Mouse (Mus musculus) neural tube, embryonic 14.5 days (tissue): ENCODE data around the gene Sorcs1. TPM values are rescaled to one million over a fixed set of nuclear protein-coding genes. Genes with fewer than 3 reads are reported as not detected.

Experiments used
- ATAC-seq: fragments of 200-750 bp; cut with Nextera tagmentation; 2 replicates; pipeline ENCODE4 v1.8.0; 2017; ENCODE audit warnings: low read depth, mild to moderate bottlenecking, moderate TSS enrichment, moderate library complexity
- H3K27ac ChIP-seq: fragments of 300-500 bp; sonication (generic); 2 replicates; pipeline ENCODE4 v1.5.1; 2014; ENCODE audit warnings: low read depth, mild to moderate bottlenecking, control low read depth, low read length, moderate library complexity, mixed read lengths
- H3K27me3 ChIP-seq: fragments of 300-500 bp; sonication (generic); 2 replicates; pipeline ENCODE4 v1.6.1; 2014; ENCODE audit warnings: low read length; ENCODE audit not compliant: control insufficient read depth, insufficient read depth
- H3K36me3 ChIP-seq: fragments of 300-500 bp; sonication (generic); 2 replicates; pipeline ENCODE4 v1.6.1; 2014; ENCODE audit warnings: low read length, mixed read lengths; ENCODE audit not compliant: control insufficient read depth, insufficient read depth
- H3K4me1 ChIP-seq: fragments of 300-500 bp; sonication (generic); 2 replicates; pipeline ENCODE4 v1.6.1; 2014; ENCODE audit warnings: low read length; ENCODE audit not compliant: control insufficient read depth, insufficient read depth
- H3K4me2 ChIP-seq: fragments of 300-500 bp; sonication (generic); 2 replicates; pipeline ENCODE4 v1.6.1; 2014; ENCODE audit warnings: mild to moderate bottlenecking, low read depth, low read length, control low read depth
- H3K4me3 ChIP-seq: fragments of 300-500 bp; sonication (generic); 2 replicates; pipeline ENCODE4 v1.5.1; 2014; ENCODE audit warnings: low read depth, low read length, control low read depth, mixed read lengths
- H3K9ac ChIP-seq: fragments of 300-500 bp; sonication (generic); replicated peaks from 2 replicates; pipeline ENCODE4 v1.6.1; 2014; ENCODE audit warnings: low read depth, mild to moderate bottlenecking, control low read depth, low read length, mixed read lengths
- H3K9me3 ChIP-seq: fragments of 300-500 bp; sonication (generic); 2 replicates; pipeline ENCODE4 v1.6.1; 2016; ENCODE audit warnings: low read length; ENCODE audit not compliant: control insufficient read depth
- WGBS: fragments of 180-500 bp; shearing (Covaris S2); extraction: QIAGEN DNeasy Blood & Tissue Kit; methylation state at CpG from one replicate; pipeline ENCODE4 v1.1.7; 2014; 5-methylcytosine and 5-hydroxymethylcytosine counted together
- polyA plus RNA-seq: library from polyadenylated mRNA; unstranded; fragments of >200 nt; fragmentation: Nextera tagmentation; extraction: Ambion mirVana; gene quantifications from 2 replicates; pipeline ENCODE4 v1.2.1, GENCODE M21; 2014

Sorcs1 gene
- polyA plus RNA-seq, result 17.1 and 17.9 TPM in 2 replicates

DNA sequence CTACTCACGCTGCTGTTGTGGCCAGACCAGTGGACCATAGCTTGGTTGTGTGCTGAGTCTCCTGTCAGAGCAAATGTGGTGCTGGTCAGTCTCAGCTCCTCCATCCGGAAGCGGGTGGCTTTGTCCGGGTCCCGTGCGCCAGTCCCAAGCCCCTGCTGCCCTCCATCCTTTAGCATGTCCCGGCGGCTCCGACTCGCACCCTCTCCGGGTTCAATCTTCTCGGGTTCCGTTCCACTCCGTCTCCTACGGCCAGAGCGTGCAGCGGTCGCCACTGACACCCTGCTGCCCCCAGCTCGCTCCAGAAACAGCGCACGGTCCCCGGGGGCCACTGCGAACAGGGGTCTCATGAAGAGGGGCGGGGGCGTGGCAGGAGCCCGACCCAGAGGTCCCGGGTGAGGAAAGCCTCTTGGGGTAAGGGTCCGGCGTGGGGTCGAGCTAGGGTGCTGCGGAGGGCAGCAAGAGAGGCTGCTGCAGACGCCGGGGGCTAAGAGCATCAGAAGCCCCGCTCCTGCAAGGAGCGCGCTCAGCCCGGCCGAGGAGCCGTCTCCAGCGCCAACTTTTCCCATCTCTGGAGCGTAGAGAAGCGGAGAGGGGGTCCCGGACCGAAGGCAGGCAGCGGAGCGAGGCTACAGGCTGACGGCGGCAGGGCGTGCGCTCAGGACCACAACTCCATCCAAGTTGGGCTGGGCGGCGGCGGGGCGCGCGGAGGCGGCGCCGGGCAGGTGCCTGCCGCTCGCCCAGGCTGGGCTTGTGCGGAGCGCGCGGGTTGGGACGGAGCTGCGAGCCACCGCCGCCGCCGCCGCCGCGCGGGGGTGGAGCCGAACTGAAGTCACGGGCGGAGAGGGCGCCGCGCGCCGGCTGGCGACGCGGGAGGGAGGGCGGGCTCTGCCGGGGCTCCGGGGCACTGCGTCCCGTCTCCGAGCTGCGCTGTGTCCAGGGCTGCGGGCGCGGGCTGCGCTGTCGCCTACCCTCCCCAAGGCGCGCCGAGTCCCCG is at the start of gene Sorcs1:
TSS of gene Sorcs1 (minus strand) at position 744 of the 994 bp plus-strand sequence.
- Histone ChIP-seq H3K9me3 (no peaks in the 10 kb centered on the region), H3K9ac (peak within 1 kb of the TSS; percentile 68), H3K27me3 (no peaks in the 10 kb centered on the region), H3K36me3 (no peaks in the 10 kb centered on the region), H3K4me1 (no peaks in the 10 kb centered on the region), H3K4me3 (peak within 1 kb of the TSS; percentile 60), H3K27ac (peak within 1 kb of the TSS; percentile 69), H3K4me2 (peak within 1 kb of the TSS; percentile 76)
- peak; percentile 93 for ATAC-seq
- under 1% methylated on average over 83 of the region's 102 CpGs for WGBS

GRCm38 (mm10) chr19:50683277-50683676 is 4.8 kb upstream of the Sorcs1 start:
- no peaks in the 10 kb centered on the region for H3K27me3 ChIP-seq
- 70% methylated on average over 2 of the region's 2 CpGs for WGBS
- H3K4me1 ChIP-seq, result no peaks in the 10 kb centered on the region
- no peak overlapping the region for H3K4me2 ChIP-seq
- H3K9me3 ChIP-seq, result no peaks in the 10 kb centered on the region
- no peak overlapping the region for H3K4me3 ChIP-seq
- no peaks in the 10 kb centered on the region for H3K36me3 ChIP-seq
- no peak overlapping the region for H3K9ac ChIP-seq
- no peak for ATAC-seq
- H3K27ac ChIP-seq, result no peak overlapping the region

- Histone ChIP-seq H3K36me3 (no peaks in the 10 kb centered on the region), H3K27ac (peak overlapping the region; percentile 69), H3K9me3 (no peaks in the 10 kb centered on the region), H3K4me3 (peak overlapping the region; percentile 60), H3K9ac (peak overlapping the region; percentile 68), H3K27me3 (no peaks in the 10 kb centered on the region), H3K4me1 (no peaks in the 10 kb centered on the region), H3K4me2 (peak overlapping the region; percentile 76)
- peak; percentile 29; the same call in 1 of the 2 replicates for ATAC-seq
- WGBS, result 0% methylated on average over 2 of the region's 2 CpGs
Measured at GRCm38 (mm10) chr19:50678946-50679345, 500 bp upstream of the Sorcs1 start.

GRCm38 (mm10) chr19:50676578-50677524 is 1.6 kb downstream of the Sorcs1 start:
- no peaks in the 10 kb centered on the region for H3K4me1 ChIP-seq
- no peak overlapping the region for H3K27ac ChIP-seq
- no peaks in the 10 kb centered on the region for H3K36me3 ChIP-seq
- WGBS, result 34% methylated on average over 19 of the region's 19 CpGs
- 0 out of 2 replicates have a peak overlapping the region, but pooled peaks have one; percentile 68 for H3K9ac ChIP-seq
- H3K27me3 ChIP-seq, result no peaks in the 10 kb centered on the region
- no peak for ATAC-seq
- H3K9me3 ChIP-seq, result no peaks in the 10 kb centered on the region
- peak overlapping the region; percentile 60 for H3K4me3 ChIP-seq
- peak overlapping the region; percentile 76 for H3K4me2 ChIP-seq

GRCm38 (mm10) chr19:50674921-50675320 is 3.5 kb downstream of the Sorcs1 start:
- H3K27ac ChIP-seq, result no peak overlapping the region
- H3K9ac ChIP-seq, result no peak overlapping the region
- WGBS, result 89% methylated on average over 5 of the region's 5 CpGs
- H3K4me1 ChIP-seq, result no peaks in the 10 kb centered on the region
- H3K4me2 ChIP-seq, result no peak overlapping the region
- no peaks in the 10 kb centered on the region for H3K9me3 ChIP-seq
- H3K4me3 ChIP-seq, result no peak overlapping the region
- H3K36me3 ChIP-seq, result no peaks in the 10 kb centered on the region
- ATAC-seq, result no peak
- no peaks in the 10 kb centered on the region for H3K27me3 ChIP-seq

DNA sequence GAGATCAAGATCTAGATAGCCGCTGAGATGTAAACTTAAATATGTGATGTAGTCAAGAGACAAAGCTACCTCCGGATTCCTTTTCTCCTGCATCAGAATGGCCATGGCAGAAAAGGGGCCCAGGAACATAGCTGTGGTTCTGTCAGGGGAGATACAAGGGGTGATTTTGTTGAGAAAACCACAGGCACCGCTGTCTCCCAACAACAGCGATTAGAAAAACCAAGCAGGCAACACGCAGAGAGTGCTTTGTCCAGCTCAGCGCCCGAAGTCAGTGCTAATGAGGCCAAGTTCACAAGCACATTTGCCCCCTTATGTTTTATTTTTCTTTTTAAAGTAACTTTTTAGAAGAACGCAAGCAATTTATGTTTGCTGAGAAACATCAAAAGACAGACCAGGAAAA is 10.9 kb downstream of the Sorcs1 start:
- ATAC-seq, result no peak
- Histone ChIP-seq H3K27ac (no peak overlapping the region), H3K4me3 (no peak overlapping the region), H3K27me3 (no peaks in the 10 kb centered on the region), H3K9me3 (no peaks in the 10 kb centered on the region), H3K4me1 (no peaks in the 10 kb centered on the region), H3K4me2 (no peak overlapping the region), H3K9ac (no peak overlapping the region), H3K36me3 (no peaks in the 10 kb centered on the region)
- WGBS, result 59% methylated on average over 8 of the region's 8 CpGs

DNA sequence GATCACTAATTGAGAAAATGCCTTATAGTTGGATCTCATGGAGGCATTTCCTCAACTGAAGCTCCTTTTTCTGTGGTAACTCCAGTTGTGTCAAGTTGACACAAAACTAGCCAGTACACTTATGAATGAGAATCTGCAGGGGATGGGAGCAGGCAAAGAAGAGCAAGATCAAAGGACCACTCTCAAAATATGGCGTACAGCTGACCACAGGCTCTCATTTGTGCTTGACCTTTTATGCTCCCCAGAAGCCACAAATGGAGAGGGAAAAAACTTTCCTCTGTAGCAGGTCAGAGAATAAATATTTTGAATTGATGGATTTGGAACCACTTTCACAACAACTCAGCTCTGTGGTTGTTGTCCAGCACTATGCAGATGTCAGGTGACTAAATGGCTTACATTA is 14.1 kb downstream of the Sorcs1 start:
- Histone ChIP-seq H3K9ac (no peak overlapping the region), H3K4me3 (no peak overlapping the region), H3K36me3 (no peaks in the 10 kb centered on the region), H3K4me1 (no peaks in the 10 kb centered on the region), H3K27me3 (no peaks in the 10 kb centered on the region), H3K9me3 (no peaks in the 10 kb centered on the region), H3K4me2 (no peak overlapping the region), H3K27ac (no peak overlapping the region)
- ATAC-seq, result no peak
- 75% methylated on average over 1 of the region's 1 CpGs for WGBS

- H3K27ac ChIP-seq, result no peak overlapping the region
- no peak overlapping the region for H3K4me2 ChIP-seq
- H3K4me1 ChIP-seq, result no peaks in the 10 kb centered on the region
- no peak for ATAC-seq
- WGBS, result 78% methylated on average over 4 of the region's 4 CpGs
- H3K9ac ChIP-seq, result no peak overlapping the region
- no peaks in the 10 kb centered on the region for H3K9me3 ChIP-seq
- no peaks in the 10 kb centered on the region for H3K27me3 ChIP-seq
- H3K36me3 ChIP-seq, result no peaks in the 10 kb centered on the region
- no peak overlapping the region for H3K4me3 ChIP-seq
Measured at GRCm38 (mm10) chr19:50659144-50659543, 19.3 kb downstream of the Sorcs1 start.
